Mouse (Mus musculus) heart, postnatal 0 days (tissue): ENCODE measurements around the gene Atp6v0d1.

Experiments
- CTCF ChIP-seq: IDR thresholded peaks from 2 replicates; pipeline ENCODE4 v1.5.1; 2016; ENCODE audit warnings: antibody characterized with exemption, control low read depth, low read depth
- EP300 ChIP-seq: IDR thresholded peaks from 2 replicates; pipeline ENCODE4 v1.6.1; 2016; ENCODE audit warnings: antibody characterized with exemption, low read depth

- TF ChIP-seq CTCF (no peak), EP300 (no peak)
Observed at GRCm38 (mm10) chr8:105611836-105612235, 46.0 kb upstream of the Atp6v0d1 start.
